Mouse (Mus musculus) hindbrain, embryonic 16.5 days (tissue): Measurements from ENCODE around the gene Nek8. TPM values are rescaled to one million over a fixed set of nuclear protein-coding genes. Genes with fewer than 3 reads are reported as not detected.
A peak's percentile ranks its signal among the peaks of the same experiment; 100 is the strongest.

Experiments used
- ATAC-seq: fragments of 200-750 bp; cut with Nextera tagmentation; 2 replicates; pipeline ENCODE4 v1.8.0; 2017; ENCODE audit warnings: moderate TSS enrichment, moderate library complexity
- H3K27ac ChIP-seq: fragments of 300-500 bp; sonication (generic); 2 replicates; pipeline ENCODE4 v1.5.1; 2014; ENCODE audit warnings: low read depth, mild to moderate bottlenecking, control low read depth, low read length, moderate library complexity
- H3K27me3 ChIP-seq: fragments of 300-500 bp; sonication (generic); replicated peaks from 2 replicates; pipeline ENCODE4 v1.6.1; 2014; ENCODE audit warnings: low read length; ENCODE audit not compliant: control insufficient read depth, insufficient read depth
- H3K36me3 ChIP-seq: fragments of 300-500 bp; sonication (generic); 2 replicates; pipeline ENCODE4 v1.6.1; 2014; ENCODE audit warnings: mild to moderate bottlenecking, low read length, moderate library complexity, mixed read lengths; ENCODE audit not compliant: control insufficient read depth, insufficient read depth
- H3K4me1 ChIP-seq: fragments of 300-500 bp; sonication (generic); 2 replicates; pipeline ENCODE4 v1.6.1; 2014; ENCODE audit warnings: low read depth, low read length; ENCODE audit not compliant: control insufficient read depth, insufficient read depth
- H3K4me2 ChIP-seq: fragments of 300-500 bp; sonication (generic); 2 replicates; pipeline ENCODE4 v1.6.1; 2014; ENCODE audit warnings: mild to moderate bottlenecking, low read length, control low read depth, moderate library complexity
- H3K4me3 ChIP-seq: fragments of 300-500 bp; sonication (generic); 2 replicates; pipeline ENCODE4 v1.5.1; 2014; ENCODE audit warnings: mild to moderate bottlenecking, low read length, control low read depth, moderate library complexity
- H3K9ac ChIP-seq: fragments of 300-500 bp; sonication (generic); 2 replicates; pipeline ENCODE4 v1.6.1; 2014; ENCODE audit warnings: low read depth, mild to moderate bottlenecking, control low read depth, low read length, moderate library complexity
- H3K9me3 ChIP-seq: fragments of 300-500 bp; sonication (generic); 2 replicates; pipeline ENCODE4 v1.6.1; 2014; ENCODE audit warnings: mild to moderate bottlenecking, low read length, moderate library complexity; ENCODE audit not compliant: control insufficient read depth
- WGBS: fragments of 180-500 bp; shearing (Covaris S2); extraction: QIAGEN DNeasy Blood & Tissue Kit; methylation state at CpG from one replicate; pipeline ENCODE4 v1.1.7; 2014; 5-methylcytosine and 5-hydroxymethylcytosine counted together
- polyA plus RNA-seq: library from polyadenylated mRNA; unstranded; fragments of >200 nt; fragmentation: Nextera tagmentation; extraction: Ambion mirVana; gene quantifications from 2 replicates; pipeline ENCODE4 v1.2.1, GENCODE M21; 2015

Nek8 gene
- polyA plus RNA-seq, 1 experiment from 2014 or later = 7.1 TPM

DNA sequence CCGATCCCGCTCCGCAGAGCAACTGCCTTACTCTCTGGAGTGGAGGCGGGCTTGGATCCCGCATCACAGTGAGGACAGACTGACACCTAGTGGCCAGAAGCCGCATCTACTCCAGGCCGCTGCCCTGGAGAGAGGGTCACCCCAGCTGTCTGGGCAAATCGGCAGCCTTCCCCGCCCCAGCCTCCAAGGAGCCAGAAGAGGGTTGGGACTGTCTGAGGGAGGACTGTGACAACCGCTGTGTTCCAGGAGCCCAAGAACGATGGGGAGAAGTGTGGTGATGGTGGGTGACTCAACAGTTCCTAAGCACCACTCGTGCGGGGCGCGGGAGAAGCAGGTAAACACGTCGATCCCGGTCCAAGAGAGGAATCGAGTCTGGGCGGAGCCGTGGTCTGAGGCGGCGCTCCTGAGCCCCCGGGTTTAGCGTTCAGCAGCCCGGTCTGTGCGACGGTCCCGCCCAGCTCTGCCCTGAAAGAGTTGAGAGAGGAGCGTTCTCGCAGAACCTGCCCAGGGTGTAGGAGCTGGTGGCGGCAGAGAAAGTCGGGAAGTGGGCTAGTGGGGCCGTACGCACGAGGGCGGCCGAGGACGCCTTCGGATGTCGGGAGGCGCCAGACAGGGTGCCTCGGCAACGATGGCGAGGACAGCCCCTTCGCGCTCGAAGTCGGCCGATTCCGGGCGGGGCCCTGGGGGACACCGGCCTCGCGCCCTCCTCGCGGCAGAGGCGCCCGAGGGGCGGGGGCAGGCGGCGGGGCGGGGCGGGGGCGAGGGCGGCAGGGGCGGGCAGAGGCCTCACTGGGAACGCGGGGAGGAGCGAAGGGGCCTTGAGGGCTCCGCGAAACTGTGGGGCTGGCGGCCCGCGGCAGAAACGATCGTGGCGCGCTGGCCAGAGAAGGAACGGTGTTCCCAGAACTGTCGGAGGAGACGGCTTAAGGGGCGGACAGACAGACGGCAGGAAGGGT, 1.7 kb upstream of the Nek8 start:
- H3K9ac ChIP-seq = peak overlapping the region; percentile 65
- H3K4me1 ChIP-seq = peaks cover 43% of the 10 kb centered on the region
- H3K9me3 ChIP-seq = no peaks in the 10 kb centered on the region
- peak overlapping the region; percentile 85 for H3K27ac ChIP-seq
- peak overlapping the region; percentile 81 for H3K4me2 ChIP-seq
- peak; percentile 83 for ATAC-seq
- H3K27me3 ChIP-seq = no peaks in the 10 kb centered on the region
- peak overlapping the region; percentile 64 for H3K4me3 ChIP-seq
- WGBS = under 1% methylated on average over 49 of the region's 84 CpGs
- peaks cover 12% of the 10 kb centered on the region for H3K36me3 ChIP-seq

GRCm38 (mm10) chr11:78177437-78177836, 962 bp upstream of the Nek8 start:
- peak overlapping the region; percentile 81 for H3K4me2 ChIP-seq
- peaks cover 42% of the 10 kb centered on the region for H3K4me1 ChIP-seq
- peak; percentile 3; the same call in 1 of the 2 replicates for ATAC-seq
- peak overlapping the region; percentile 64 for H3K4me3 ChIP-seq
- 3% methylated on average over 10 of the region's 10 CpGs for WGBS
- H3K27ac ChIP-seq = no peak overlapping the region
- peaks cover 12% of the 10 kb centered on the region for H3K36me3 ChIP-seq
- peak overlapping the region; percentile 57; the same call in 1 of the 2 replicates for H3K9ac ChIP-seq
- no peaks in the 10 kb centered on the region for H3K27me3 ChIP-seq
- H3K9me3 ChIP-seq = no peaks in the 10 kb centered on the region

GRCm38 (mm10) chr11:78176905-78177331, 443 bp upstream of the Nek8 start:
- peaks cover 37% of the 10 kb centered on the region for H3K4me1 ChIP-seq
- H3K4me3 ChIP-seq = peak overlapping the region; percentile 64
- H3K36me3 ChIP-seq = peaks cover 12% of the 10 kb centered on the region
- no peaks in the 10 kb centered on the region for H3K27me3 ChIP-seq
- 2% methylated on average over 23 of the region's 23 CpGs for WGBS
- H3K9ac ChIP-seq = peak overlapping the region; percentile 57
- no peak overlapping the region; the same call in 1 of the 2 replicates for H3K27ac ChIP-seq
- no peak for ATAC-seq
- H3K4me2 ChIP-seq = peak overlapping the region; percentile 81
- H3K9me3 ChIP-seq = no peaks in the 10 kb centered on the region

GRCm38 (mm10) chr11:78175771-78176401, 589 bp downstream of the Nek8 start:
- Histone ChIP-seq H3K9ac (peak overlapping the region; percentile 57), H3K36me3 (peaks cover 8% of the 10 kb centered on the region), H3K9me3 (no peaks in the 10 kb centered on the region), H3K4me1 (peaks cover 32% of the 10 kb centered on the region), H3K27me3 (no peaks in the 10 kb centered on the region), H3K4me2 (peak overlapping the region; percentile 81), H3K4me3 (peak overlapping the region; percentile 64), H3K27ac (peak overlapping the region; percentile 83)
- ATAC-seq = no peak
- WGBS = 4% methylated on average over 9 of the region's 10 CpGs

DNA sequence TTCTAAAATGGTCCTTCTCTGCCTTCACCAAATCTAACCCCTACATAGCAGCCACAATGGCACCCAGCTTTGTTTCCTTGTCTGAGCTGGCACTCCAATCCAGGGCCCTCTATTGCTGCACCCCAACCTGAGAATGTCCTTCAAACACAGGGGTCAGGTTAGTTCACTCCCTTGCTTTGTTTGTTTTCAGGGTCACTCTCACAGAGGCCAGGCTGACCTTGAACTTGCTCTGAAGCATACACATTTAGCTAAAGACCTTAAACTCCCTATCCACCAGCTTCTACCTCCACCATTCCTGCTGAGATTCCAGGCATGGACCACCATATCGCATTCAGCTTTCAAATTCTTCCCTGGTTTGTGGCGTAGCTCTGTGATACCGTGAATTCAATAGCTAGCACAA, 2.0 kb downstream of the Nek8 start:
- 87% methylated on average over 3 of the region's 3 CpGs for WGBS

DNA sequence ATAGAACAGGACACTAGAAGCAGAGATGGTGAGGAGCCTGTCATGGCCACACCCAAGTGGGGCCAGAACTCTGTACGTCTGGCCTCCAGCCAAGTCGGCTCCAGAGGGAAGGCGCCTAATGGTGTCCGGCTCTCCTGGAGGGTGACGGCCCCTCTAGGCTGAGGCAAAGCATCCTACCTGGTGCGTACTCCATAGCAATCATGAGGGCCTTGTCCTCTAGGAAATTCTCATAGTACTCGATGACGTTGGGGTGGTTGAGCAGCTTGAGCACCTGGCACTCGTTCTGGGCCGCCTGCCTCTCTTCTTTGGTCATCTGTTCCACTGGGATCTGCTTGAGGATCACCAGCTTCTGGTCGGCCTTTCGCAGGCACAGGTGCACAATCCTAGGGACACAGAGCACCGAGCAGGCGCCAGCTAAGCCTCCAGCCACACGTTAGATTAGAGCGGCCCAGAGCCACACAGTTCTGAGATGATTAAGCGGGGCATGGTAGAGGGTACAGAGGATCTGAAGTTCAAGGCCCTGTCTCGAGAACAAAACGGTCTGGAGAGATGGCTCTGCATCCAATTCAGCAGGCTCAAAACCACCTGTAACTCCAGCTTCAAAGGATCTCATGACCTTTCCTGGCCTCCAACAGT, 3.6 kb downstream of the Nek8 start:
- no peak overlapping the region for H3K27ac ChIP-seq
- no peak for ATAC-seq
- H3K4me2 ChIP-seq = no peak overlapping the region
- no peak overlapping the region for H3K4me3 ChIP-seq
- H3K27me3 ChIP-seq = no peaks in the 10 kb centered on the region
- WGBS = 82% methylated on average over 19 of the region's 19 CpGs
- no peaks in the 10 kb centered on the region for H3K36me3 ChIP-seq
- no peaks in the 10 kb centered on the region for H3K9me3 ChIP-seq
- H3K9ac ChIP-seq = no peak overlapping the region
- peaks cover 9% of the 10 kb centered on the region for H3K4me1 ChIP-seq

More for the DNA sequence above, 2.0 kb downstream of the Nek8 start:
- no peak for ATAC-seq
- H3K4me3 ChIP-seq = no peak overlapping the region
- no peak overlapping the region for H3K9ac ChIP-seq
- peaks cover 24% of the 10 kb centered on the region for H3K4me1 ChIP-seq
- H3K9me3 ChIP-seq = no peaks in the 10 kb centered on the region
- no peak overlapping the region for H3K27ac ChIP-seq
- no peaks in the 10 kb centered on the region; the same call in 1 of the 2 replicates for H3K36me3 ChIP-seq
- no peaks in the 10 kb centered on the region for H3K27me3 ChIP-seq
- H3K4me2 ChIP-seq = no peak overlapping the region

DNA sequence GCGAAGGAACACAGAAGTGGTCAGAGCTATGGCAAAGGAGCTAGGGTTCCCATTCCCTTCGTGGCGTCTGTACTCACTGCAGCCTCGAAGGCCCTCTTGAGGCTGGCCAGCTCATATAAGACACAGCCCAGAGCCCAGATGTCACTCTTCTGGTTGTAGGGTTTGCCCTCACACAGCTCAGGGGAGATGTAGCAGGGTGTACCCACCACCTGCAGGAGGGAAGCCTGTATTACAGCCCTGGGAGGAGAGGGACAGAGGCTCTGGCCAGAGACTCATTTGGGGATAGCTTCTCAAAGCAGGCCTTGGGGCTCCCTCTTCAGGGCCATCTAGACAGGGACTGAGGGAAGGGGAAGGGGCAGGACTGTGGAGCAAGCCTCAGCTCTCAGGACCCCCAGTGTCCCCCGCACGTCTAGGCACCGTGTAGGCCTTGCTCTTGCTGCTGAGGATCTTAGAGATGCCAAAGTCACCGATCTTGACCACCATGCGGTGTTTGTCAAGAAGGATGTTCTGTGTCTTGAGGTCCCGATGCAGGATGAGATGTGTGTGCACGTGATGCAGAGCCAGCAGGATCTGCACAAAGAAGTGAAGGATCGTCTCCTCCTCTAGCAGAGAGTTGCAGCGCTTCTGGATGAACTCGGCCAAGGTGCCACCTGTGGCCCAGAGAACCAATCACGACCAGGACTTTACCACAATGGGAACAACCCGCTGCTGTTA, 4.3 kb downstream of the Nek8 start:
- H3K27me3 ChIP-seq = no peaks in the 10 kb centered on the region
- 80% methylated on average over 16 of the region's 16 CpGs for WGBS
- ATAC-seq = no peak
- peaks cover 6% of the 10 kb centered on the region for H3K4me1 ChIP-seq
- H3K9ac ChIP-seq = no peak overlapping the region
- H3K4me3 ChIP-seq = no peak overlapping the region
- no peak overlapping the region for H3K4me2 ChIP-seq
- no peaks in the 10 kb centered on the region for H3K36me3 ChIP-seq
- no peaks in the 10 kb centered on the region for H3K9me3 ChIP-seq
- H3K27ac ChIP-seq = no peak overlapping the region

- H3K36me3 ChIP-seq = no peaks in the 10 kb centered on the region
- ATAC-seq = no peak
- no peak overlapping the region for H3K4me3 ChIP-seq
- H3K4me1 ChIP-seq = no peaks in the 10 kb centered on the region; the same call in none of the 2 replicates
- H3K9ac ChIP-seq = no peak overlapping the region
- WGBS = 71% methylated on average over 4 of the region's 4 CpGs
- no peaks in the 10 kb centered on the region for H3K27me3 ChIP-seq
- no peaks in the 10 kb centered on the region for H3K9me3 ChIP-seq
- no peak overlapping the region for H3K27ac ChIP-seq
- H3K4me2 ChIP-seq = no peak overlapping the region
Measured at GRCm38 (mm10) chr11:78171328-78171727, 5.1 kb downstream of the Nek8 start.
